Mouse (Mus musculus) Patski (cell line): ENCODE measurements at regions not wholly inside any gene's neighbourhood (a gene's known extent, or its start where the extent isn't known, plus 50 kb on each side); places are given as distances from the start of the nearest gene placed in this dataset.

Source experiments
- ATAC-seq: fragments of 100-300 bp; one replicate; pipeline ENCODE4 v1.8.0; 2021
- CTCF ChIA-PET: fragments of 350-600 bp; sonication (Branson Sonifier 250); formaldehyde crosslinking; loops from one replicate; lab custom pipeline; 2022; ENCODE audit warnings: inconsistent platforms; lab: Charles Lee
- POLR2A ChIA-PET: fragments of 350-600 bp; sonication (Branson Sonifier 250); formaldehyde crosslinking; loops from one replicate; lab custom pipeline; 2022; ENCODE audit warnings: antibody characterized with exemption, inconsistent platforms; lab: Charles Lee
- DNase-seq: peaks from one replicate; pipeline ENCODE4 v3.0.0-alpha.2; 2011; ENCODE audit warnings: low read depth, low spot score
- H3K27me3 ChIP-seq: fragments of 371-371 bp; one replicate; pipeline ENCODE4 v1.5.1; 2021
- CTCF ChIP-seq: fragments of 100-300 bp; IDR thresholded peaks from one replicate; pipeline ENCODE4 v1.5.1; 2021
- in situ Hi-C: fragments of 300-500 bp; cut with MboI; formaldehyde crosslinking; loops from 3 replicates; pipeline ENCODE4 v1.11.1; 2018; ENCODE audit warnings: low pct_unique_long_range_greater_than_20kb, mixed read lengths

DNA sequence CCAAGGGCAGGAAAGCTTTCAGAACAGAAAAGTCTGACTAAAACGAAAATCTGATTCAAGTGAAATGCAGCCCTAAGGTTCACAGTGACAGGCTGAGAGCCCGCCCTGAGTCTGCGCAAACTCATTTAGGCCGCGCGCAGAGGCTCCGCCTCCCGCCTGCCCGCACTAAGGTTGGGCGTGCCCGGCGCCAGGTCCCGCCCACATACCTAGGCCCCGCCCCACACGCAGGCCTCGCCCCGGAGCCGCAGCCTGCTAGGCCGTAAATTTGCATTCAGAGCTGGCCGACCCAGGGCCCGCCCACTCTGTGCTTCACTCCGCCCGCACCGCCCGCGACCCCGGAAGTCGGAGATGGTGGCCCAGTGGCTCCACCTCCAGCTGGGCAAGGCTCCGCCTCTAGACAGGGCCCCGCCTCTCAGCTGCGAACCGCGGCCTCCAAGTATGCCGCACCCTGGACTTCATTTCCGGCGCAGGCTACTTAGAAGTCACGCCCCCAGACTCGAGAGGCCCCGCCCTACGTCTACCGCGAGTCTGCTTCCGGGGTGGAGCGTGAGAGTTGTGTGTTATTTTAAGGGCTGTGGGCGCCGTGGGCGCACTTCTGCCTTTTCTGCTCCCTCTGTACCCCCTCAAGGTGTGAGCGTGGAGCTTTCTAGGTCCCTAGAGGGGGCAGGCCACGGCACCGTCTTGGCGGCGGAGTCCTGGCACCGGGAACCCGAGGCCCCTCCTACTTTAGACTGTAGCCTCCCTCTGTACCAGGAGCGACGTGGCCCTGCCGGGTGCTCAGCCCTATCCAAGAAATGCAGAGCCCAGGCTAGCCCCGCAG is 52.3 kb upstream of the Wnt7b start:
- ChIA-PET POLR2A (interaction anchor here (0.7 to 1.1 kb wide), 4 partner anchors 18 to 44 kb away, joined by 3 to 4 read pairs (median 3); no protein-coding TSS in a partner anchor), CTCF (interaction anchor here (1.0 to 1.2 kb wide), 3 partner anchors 16 to 21 kb away, joined by 3 to 6 read pairs (median 4); no protein-coding TSS in a partner anchor)
- in situ Hi-C loops, result no loop called here
- peak; percentile 98 for ATAC-seq
- no peak for DNase-seq
- H3K27me3 ChIP-seq, result no peaks in the 10 kb centered on the region
- no peak for TF ChIP-seq CTCF

DNA sequence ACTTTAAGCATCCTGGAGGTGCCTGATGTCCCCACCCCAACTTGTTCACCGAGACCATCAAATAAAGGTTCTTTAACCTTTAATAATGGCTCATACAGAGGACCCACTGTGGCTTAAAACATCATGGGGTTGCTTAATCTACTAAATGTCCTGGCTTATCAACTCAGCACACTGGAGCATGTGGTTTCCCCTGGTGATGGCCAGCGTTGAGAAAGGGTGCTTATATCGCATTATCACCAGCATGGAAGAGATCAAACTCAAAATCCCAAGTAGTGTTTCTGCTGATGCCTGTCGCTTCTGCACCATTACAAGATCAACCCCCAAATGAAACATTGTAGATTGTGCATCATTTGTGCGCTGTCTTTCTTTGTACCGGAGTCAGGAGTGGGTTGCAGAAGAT is 53.2 kb upstream of the Wnt7b start:
- ChIA-PET CTCF (no interaction called here), POLR2A (no interaction called here)
- H3K27me3 ChIP-seq, result no peaks in the 10 kb centered on the region
- ATAC-seq (no peak), DNase-seq (no peak)
- TF ChIP-seq CTCF, result no peak
- in situ Hi-C loops, result no loop called here

DNA sequence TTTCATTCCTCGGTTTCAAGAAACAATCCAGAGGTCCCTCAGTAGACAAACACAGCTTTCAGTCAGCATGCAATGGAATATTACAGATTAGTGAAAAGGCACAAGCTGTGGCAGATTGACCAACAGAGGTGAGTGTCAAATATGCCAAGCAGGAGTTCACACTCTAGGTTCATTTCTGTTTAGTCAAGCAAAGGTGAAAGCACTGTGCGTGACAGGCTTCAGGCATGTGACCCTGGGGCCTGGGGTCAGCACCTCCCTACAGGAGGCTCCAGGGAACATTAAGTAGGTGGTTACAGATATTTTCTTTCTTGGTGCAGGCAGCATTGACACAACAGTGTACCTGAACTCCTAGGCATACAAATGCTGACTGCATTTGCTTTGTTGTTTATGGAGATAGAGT is 57.3 kb upstream of the Wnt7b start:
- ATAC-seq (no peak), DNase-seq (no peak)
- CTCF ChIA-PET, result no interaction called here
- in situ Hi-C loops, result no loop called here
- POLR2A ChIA-PET, result interaction anchor here (0.8 kb wide), 1 partner anchor 18 kb away, joined by 3 read pairs; no protein-coding TSS in a partner anchor
- TF ChIP-seq CTCF, result no peak
- H3K27me3 ChIP-seq, result no peaks in the 10 kb centered on the region

DNA sequence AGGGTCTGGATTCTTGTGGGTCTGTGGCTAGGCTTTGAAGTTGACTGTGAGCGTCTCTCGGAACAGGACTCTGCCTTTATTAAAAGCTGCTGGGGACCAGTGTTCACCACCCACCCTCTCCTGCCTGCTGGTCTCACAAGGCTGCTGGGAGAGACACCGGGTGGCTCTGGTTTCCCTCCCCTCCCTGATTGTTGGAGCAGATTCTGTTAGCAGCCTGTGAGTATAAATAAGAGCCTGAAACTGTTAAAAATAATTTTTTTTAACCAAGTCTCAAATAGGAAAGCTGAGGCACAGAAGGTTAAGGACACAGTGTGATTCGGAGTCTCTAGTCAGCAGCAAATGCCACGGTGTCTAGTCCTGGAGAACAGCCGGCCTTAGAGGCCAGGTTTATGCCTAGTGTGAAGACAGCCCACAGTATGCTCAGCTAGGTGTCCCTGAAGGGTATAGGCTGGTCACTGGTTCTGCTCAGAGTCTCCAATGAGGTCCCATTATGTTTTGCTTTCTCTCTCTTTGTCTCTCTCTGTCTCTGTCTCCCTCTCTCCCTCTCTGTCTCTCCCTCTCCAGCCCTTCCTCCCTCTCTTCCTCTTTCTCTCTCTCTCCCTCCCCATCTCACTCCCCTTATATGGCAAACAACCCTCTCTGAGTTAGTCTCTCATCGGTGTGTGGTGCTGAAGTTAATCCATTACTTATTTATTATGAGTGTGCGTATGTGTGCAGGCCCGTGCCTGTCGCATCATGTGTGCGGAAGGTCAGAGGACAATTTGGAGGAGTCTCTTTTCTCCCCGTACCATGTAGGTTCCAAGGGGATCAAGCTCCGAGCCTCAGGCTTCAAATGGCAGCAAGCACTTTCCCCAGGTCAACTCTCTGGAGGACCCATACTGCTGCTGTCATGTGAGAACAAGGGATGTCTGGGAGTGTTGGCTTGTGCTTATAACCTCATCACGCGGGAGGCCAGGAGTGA is 59.1 kb upstream of the Wnt7b start:
- DNase-seq (no peak), ATAC-seq (peak; percentile 54)
- no peak for TF ChIP-seq CTCF
- in situ Hi-C loops, result no loop called here
- POLR2A ChIA-PET, result no interaction called here
- no peaks in the 10 kb centered on the region for H3K27me3 ChIP-seq
- CTCF ChIA-PET, result interaction anchor here (0.6 to 1.3 kb wide), 3 partner anchors 9 to 28 kb away, joined by 3 to 4 read pairs (median 3); no protein-coding TSS in a partner anchor

DNA sequence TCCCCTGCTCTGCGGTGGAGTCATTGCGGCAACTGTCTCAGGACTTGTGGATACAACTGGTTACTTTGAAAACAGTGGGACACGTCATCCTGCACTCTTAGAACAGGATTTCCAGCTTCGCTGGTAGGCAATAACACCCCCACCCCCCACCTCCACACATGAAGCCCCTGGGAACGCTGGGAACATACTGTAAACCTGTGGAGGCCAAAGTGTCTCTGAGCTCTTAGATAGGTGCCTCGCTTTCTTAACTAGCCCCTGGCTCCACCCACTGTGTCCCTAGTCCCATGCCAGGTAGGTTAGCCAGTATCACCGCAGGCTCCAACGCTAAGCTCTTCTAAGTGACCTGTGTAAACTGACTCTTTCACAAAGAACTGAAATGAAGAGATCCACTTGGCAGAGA is 63.1 kb upstream of the Wnt7b start:
- no peaks in the 10 kb centered on the region for H3K27me3 ChIP-seq
- DNase-seq (no peak), ATAC-seq (no peak)
- ChIA-PET POLR2A (interaction anchor here (0.8 to 1.6 kb wide), 8 partner anchors 9 to 40 kb away, joined by 3 to 5 read pairs (median 4); no protein-coding TSS in a partner anchor), CTCF (interaction anchor here (0.7 to 2.2 kb wide), 2 partner anchors 22 to 32 kb away, joined by 3 to 8 read pairs; no protein-coding TSS in a partner anchor)
- TF ChIP-seq CTCF, result no peak
- in situ Hi-C loops, result no loop called here

DNA sequence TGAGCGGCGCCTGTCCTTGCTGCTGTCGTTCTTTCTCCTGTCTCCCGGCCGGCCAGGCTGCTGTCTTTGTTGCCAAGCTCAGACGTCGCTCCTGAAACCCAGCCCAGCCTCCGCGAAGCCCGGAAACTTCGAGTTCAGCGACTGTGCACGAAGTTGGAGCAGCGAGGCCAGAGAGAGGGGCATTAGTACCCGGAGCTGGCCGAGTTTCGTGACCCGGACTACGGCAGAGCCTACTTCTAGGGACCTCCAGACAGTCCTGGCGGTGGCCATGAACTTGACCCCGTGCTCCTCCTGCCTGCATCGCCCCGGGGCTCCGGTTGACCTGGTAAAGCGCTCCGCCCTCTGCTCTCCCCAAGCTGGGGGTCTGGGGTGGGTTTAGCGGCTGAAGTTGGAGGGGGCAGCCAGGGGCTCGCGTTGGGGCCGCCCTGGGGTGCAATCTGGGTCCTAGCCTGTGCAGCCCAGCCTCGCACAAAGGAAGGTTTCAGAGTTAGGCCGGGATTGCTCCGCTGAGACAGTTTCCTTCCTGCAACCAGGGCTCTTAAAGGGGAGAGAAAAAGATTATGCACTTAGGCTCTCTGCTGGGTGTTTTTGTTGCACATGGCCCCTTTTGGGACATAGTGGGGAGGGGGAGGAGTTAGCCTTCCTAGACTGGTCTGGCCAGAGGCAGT is 63.8 kb upstream of the Wnt7b start:
- no peaks in the 10 kb centered on the region for H3K27me3 ChIP-seq

DNA sequence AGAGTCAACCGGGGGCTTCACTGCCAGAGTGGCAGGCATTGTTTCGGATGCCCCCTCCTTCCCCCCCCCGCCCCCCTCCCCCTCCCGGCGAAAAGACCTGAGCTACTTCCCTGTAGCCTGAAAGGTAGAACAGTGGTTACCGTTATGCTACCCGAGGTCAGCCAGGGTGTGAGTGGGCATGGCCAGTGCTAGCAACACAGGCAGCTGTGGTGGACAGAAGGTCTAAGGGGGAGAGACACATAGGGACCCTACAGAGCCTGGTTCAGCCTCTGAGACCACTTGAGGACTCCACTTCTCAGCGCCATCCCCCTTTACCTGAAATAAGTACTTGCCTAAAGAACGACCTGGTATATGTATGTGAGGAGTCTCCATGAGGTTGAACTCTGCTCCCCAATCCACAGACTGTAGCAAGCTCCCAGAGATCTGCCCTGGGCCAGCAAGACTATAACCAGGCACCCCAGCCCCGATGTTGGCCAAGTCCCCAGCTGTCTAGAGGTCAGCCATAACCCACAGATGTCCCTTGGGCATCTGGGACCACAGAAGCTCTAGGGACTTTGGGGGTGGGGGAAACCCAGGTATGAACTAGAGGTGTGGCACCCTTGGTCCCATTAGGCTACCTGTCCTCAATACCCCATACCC is 64.5 kb upstream of the Wnt7b start:
- ChIA-PET POLR2A (interaction anchor here (1.1 to 1.6 kb wide), 5 partner anchors 7 to 39 kb away, joined by 3 to 5 read pairs (median 4); no protein-coding TSS in a partner anchor), CTCF (interaction anchor here (1.2 kb wide), 1 partner anchor 9 kb away, joined by 3 read pairs; no protein-coding TSS in a partner anchor)
- TF ChIP-seq CTCF, result no peak
- in situ Hi-C loops, result no loop called here
- H3K27me3 ChIP-seq, result no peaks in the 10 kb centered on the region
- DNase-seq (no peak), ATAC-seq (no peak)

More for the DNA sequence above, 63.8 kb upstream of the Wnt7b start:
- ChIA-PET POLR2A (interaction anchor here (0.8 to 1.6 kb wide), 8 partner anchors 8 to 40 kb away, joined by 3 to 5 read pairs (median 4); no protein-coding TSS in a partner anchor), CTCF (interaction anchor here (0.7 to 2.2 kb wide), 3 partner anchors 8 to 33 kb away, joined by 3 to 8 read pairs (median 3); no protein-coding TSS in a partner anchor)
- ATAC-seq (no peak), DNase-seq (no peak)
- no peak for TF ChIP-seq CTCF
- in situ Hi-C loops, result no loop called here

DNA sequence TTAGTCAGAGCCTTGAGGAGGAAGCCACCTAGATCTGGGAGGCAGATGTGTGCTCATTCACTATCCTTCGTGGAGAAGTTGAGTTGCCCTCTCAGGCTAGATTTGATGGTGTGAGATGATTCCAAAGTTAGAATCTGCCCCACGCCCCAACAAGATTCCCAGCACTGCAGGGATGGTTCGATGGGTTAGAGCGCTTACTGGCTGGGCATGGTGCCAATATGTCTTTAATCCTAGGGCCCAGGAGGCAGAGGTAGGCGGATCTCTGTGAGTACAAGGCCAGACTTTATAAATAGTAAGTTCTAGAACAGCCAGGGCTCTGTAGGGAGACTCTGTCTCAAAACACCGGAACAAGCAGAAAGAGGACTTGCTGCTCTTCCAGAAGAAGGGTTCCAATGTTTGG is 65.3 kb upstream of the Wnt7b start:
- in situ Hi-C loops, result no loop called here
- ChIA-PET POLR2A (no interaction called here), CTCF (no interaction called here)
- DNase-seq, result no peak
- TF ChIP-seq CTCF, result no peak
- H3K27me3 ChIP-seq, result no peaks in the 10 kb centered on the region
- ATAC-seq, result no peak

DNA sequence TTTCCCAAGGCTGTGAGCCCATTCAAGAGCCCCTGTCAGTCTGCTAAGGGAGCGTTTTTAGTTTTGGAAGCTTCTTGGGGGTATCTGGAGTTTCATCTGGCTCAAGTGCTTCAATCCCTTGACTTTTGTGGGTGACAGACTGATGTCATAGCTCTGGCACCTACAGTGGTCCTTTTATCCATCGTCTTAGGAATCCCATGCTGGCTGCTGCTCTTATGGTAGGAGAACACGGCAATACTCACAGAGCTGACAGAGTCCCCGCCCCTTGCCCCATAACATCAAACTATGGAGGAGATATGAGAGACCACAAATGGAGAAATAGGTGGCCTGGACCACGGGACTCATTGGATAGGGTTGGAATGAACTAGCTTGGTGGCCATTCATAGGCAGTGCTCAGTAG is 68.0 kb upstream of the Wnt7b start:
- no peak for TF ChIP-seq CTCF
- in situ Hi-C loops, result no loop called here
- H3K27me3 ChIP-seq, result no peaks in the 10 kb centered on the region
- CTCF ChIA-PET, result interaction anchor here (0.7 to 1.1 kb wide), 2 partner anchors 8 to 12 kb away, joined by 3 read pairs; no protein-coding TSS in a partner anchor
- POLR2A ChIA-PET, result no interaction called here
- ATAC-seq (no peak), DNase-seq (no peak)
